In the genomic region with DNA sequence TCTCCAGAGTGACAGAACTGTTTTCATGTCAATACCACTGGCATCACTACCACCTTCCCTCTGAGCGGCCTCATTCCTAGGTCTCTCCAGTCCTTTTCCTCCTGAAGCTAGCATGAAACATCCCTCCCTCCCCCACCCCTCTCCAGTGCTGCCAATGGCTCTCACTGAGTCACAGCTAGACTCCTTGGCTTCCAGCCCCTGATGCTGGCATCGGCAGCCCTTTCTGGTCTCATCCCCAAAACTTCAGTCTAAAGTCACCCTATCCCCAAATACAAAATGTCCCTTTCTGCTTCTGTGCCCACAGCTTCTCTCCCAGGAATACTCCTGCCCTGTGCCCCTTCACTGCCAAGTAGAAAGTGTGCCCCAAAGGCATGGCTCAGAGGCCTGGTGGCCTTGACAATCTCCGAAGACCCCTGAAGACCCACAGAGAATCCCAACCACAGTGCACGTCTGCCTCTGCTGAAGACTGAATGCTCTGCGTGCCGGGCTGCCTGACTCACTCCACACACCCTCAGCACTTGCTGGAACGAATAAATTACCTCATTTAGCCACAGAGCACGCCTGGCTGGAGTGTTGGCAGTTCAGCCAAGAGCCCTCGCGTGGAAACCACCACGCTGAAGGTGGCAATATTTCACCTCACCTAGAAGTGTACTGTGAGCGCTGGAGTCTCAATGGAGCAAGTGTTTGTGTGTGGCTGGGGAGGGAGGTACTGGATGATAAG, we compare ENCODE assay signal across 12 mouse cellular contexts. TPM values are rescaled to one million over a fixed set of nuclear protein-coding genes. Genes with fewer than 3 reads are reported as not detected.
A peak's percentile ranks its signal among the peaks of the same experiment; 100 is the strongest.
DNase-seq lines count a peak whose midpoint lies in the region; ATAC-seq and TF ChIP-seq lines count a peak whose summit lies in the region.
"Had no signal": no experiment of that assay in that cellular context is flagged by ENCODE, and none has a peak within 500 bp of the region (broad histone marks: within the 10 kb centered on the region; RNA-seq: fewer than 3 reads in every experiment).

No protein-coding gene starts in this region.

- ATAC-seq in stomach, embryonic 16.5 days (ENCODE audit: insufficient read depth, low FRiP score), result no peak
- no peak for ATAC-seq in stomach, postnatal 0 days (ENCODE audit: low FRiP score, low TSS enrichment)
- no peak for ATAC-seq in hindbrain, embryonic 15.5 days (ENCODE audit: low FRiP score, low read depth)

- H3K36me3 ChIP-seq in stomach, embryonic 16.5 days (ENCODE audit: control insufficient read depth, insufficient read depth, low read length), result no peaks in the 10 kb centered on the region
- H3K36me3 ChIP-seq in stomach, postnatal 0 days (ENCODE audit: control insufficient read depth, insufficient read depth, low read length), result no peaks in the 10 kb centered on the region
- H3K36me3 ChIP-seq in hindbrain, embryonic 15.5 days, result no peaks in the 10 kb centered on the region
- H3K36me3 ChIP-seq: heart, embryonic 13.5 days; lung, embryonic 15.5 days had no signal

- no peak for TF ChIP-seq CTCF in gastrocnemius, adult 2 months (IDR thresholded peaks at IDR 0.05)
- TF ChIP-seq CTCF in stomach, postnatal 0 days (IDR thresholded peaks at IDR 0.05; ENCODE audit: low read depth), result no peak

- no peak overlapping the region for H3K27ac ChIP-seq in gastrocnemius, adult 2 months
- 0 out of 2 replicates have a peak overlapping the region, but pooled peaks have one; percentile 26 for H3K27ac ChIP-seq in stomach, embryonic 16.5 days (ENCODE audit: low read length)
- H3K27ac ChIP-seq in stomach, postnatal 0 days (replicated peaks), result no peak overlapping the region
- H3K27ac ChIP-seq in hindbrain, embryonic 15.5 days (replicated peaks), result peak overlapping the region; percentile 64
- H3K27ac ChIP-seq: heart, embryonic 13.5 days; lung, embryonic 15.5 days had no signal

- H3K4me1 ChIP-seq in stomach, embryonic 16.5 days (ENCODE audit: control insufficient read depth, insufficient read depth, low read length), result peaks cover 59% of the 10 kb centered on the region
- peaks cover 18% of the 10 kb centered on the region for H3K4me1 ChIP-seq in stomach, postnatal 0 days (replicated peaks; ENCODE audit: control insufficient read depth, insufficient read depth)
- peaks cover 79% of the 10 kb centered on the region for H3K4me1 ChIP-seq in hindbrain, embryonic 15.5 days (replicated peaks)

- intact Hi-C loops in gastrocnemius, adult 2 months (cut with DNase I), result no loop called here

- no peaks in the 10 kb centered on the region for H3K9me3 ChIP-seq in stomach, embryonic 16.5 days (replicated peaks; ENCODE audit: control insufficient read depth, low read length)
- H3K9me3 ChIP-seq in stomach, postnatal 0 days (ENCODE audit: control insufficient read depth, low read length), result no peaks in the 10 kb centered on the region
- no peaks in the 10 kb centered on the region for H3K9me3 ChIP-seq in hindbrain, embryonic 15.5 days
- H3K9me3 ChIP-seq: heart, embryonic 13.5 days; lung, embryonic 15.5 days had no signal

- no peak overlapping the region for H3K9ac ChIP-seq in stomach, embryonic 16.5 days (ENCODE audit: low read length)
- H3K9ac ChIP-seq in stomach, postnatal 0 days (ENCODE audit: low read length), result no peak overlapping the region
- H3K9ac ChIP-seq in hindbrain, embryonic 15.5 days, result no peak overlapping the region
- H3K9ac ChIP-seq: heart, embryonic 13.5 days; lung, embryonic 15.5 days had no signal

- H3K4me3 ChIP-seq in gastrocnemius, adult 2 months, result no peak overlapping the region
- no peak overlapping the region for H3K4me3 ChIP-seq in stomach, embryonic 16.5 days (replicated peaks; ENCODE audit: low read length)
- H3K4me3 ChIP-seq in stomach, postnatal 0 days (ENCODE audit: low read depth, low read length), result no peak overlapping the region
- no peak overlapping the region for H3K4me3 ChIP-seq in hindbrain, embryonic 15.5 days
- H3K4me3 ChIP-seq: heart, embryonic 13.5 days; lung, embryonic 15.5 days had no signal

- DNase-seq in gastrocnemius, adult 2 months, result peak; percentile 34
- DNase-seq in gastrocnemius, postnatal 4 days (ENCODE audit: low spot score in 2 of 2), result no peak
- no peak for DNase-seq in stomach, postnatal 0 days (ENCODE audit: low spot score)
- DNase-seq in embryo, embryonic 9.5 days (ENCODE audit: extremely low spot score), result no peak
- DNase-seq in layer of hippocampus, adult 9-11 months, result no peak
- no peak for DNase-seq in embryo, embryonic 11 days
- DNase-seq: kidney, adult 2 months; thymus, adult 2 months had no signal

- 51% methylated on average over 12 of the region's 12 CpGs for WGBS in stomach, embryonic 16.5 days
- 41% methylated on average over 12 of the region's 12 CpGs for WGBS in stomach, postnatal 0 days
- WGBS in hindbrain, embryonic 15.5 days, result 33% methylated on average over 12 of the region's 12 CpGs

- H3K27me3 ChIP-seq in stomach, embryonic 16.5 days (ENCODE audit: control insufficient read depth, insufficient read depth, low read length), result no peaks in the 10 kb centered on the region
- no peaks in the 10 kb centered on the region for H3K27me3 ChIP-seq in stomach, postnatal 0 days (ENCODE audit: control insufficient read depth, insufficient read depth, low read length)
- no peaks in the 10 kb centered on the region for H3K27me3 ChIP-seq in hindbrain, embryonic 15.5 days

- TF ChIP-seq EP300 in stomach, postnatal 0 days (optimal IDR thresholded peaks at IDR 0.05), result no peak

- H3K4me2 ChIP-seq in stomach, embryonic 16.5 days (ENCODE audit: low read depth, low read length), result no peak overlapping the region
- H3K4me2 ChIP-seq in stomach, postnatal 0 days (replicated peaks; ENCODE audit: low read depth), result no peak overlapping the region
- H3K4me2 ChIP-seq in hindbrain, embryonic 15.5 days, result no peak overlapping the region
- H3K4me2 ChIP-seq: heart, embryonic 13.5 days; lung, embryonic 15.5 days had no signal

RNA-seq across cellular contexts. Expression of a gene that starts 47.0 kb away (rescaled TPM):
- total RNA-seq in gastrocnemius, adult 2 months (2021), result 10 to 100 TPM; 28.9 to 33.6 TPM
- total RNA-seq in gastrocnemius, postnatal 4 days (2021), result 10 to 100 TPM; 51.0 to 58.8 TPM
- polyA plus RNA-seq in stomach, embryonic 16.5 days (2015; fragmentation: Nextera tagmentation; extraction: Ambion mirVana), result 7.1 and 8.0 TPM in 2 replicates
- 3.6 and 3.7 TPM in 2 replicates for polyA plus RNA-seq in stomach, postnatal 0 days (2015; fragmentation: Nextera tagmentation; extraction: Ambion mirVana)
- polyA plus RNA-seq in hindbrain, embryonic 15.5 days (2015; fragmentation: Nextera tagmentation; extraction: Ambion mirVana), result 10.4 and 11.4 TPM in 2 replicates

Comparison
In these comparisons a context has a peak if more than half of its experiments do, and no peak if none do; other contexts are left out.
1. H3K27ac ChIP-seq: peak in stomach, embryonic 16.5 days (single experiment) and hindbrain, embryonic 15.5 days (single experiment); none in gastrocnemius, adult 2 months (single experiment) and stomach, postnatal 0 days (single experiment).